Mouse (Mus musculus): Measurements from ENCODE around the gene Abracl. TPM values are rescaled to one million over a fixed set of nuclear protein-coding genes. Genes with fewer than 3 reads are reported as not detected.

The Abracl gene
- total RNA-seq, 2 experiments from 2014 or later, result 13.9 to 17.7 TPM

Other genes starting within 250 kb of the Abracl start
- under 1 TPM; 0.17 to 0.26 TPM for gene Txlnb, start 227.1 kb downstream of the Abracl start, total RNA-seq (2021)
- 10 to 100 TPM; 25.2 to 29.1 TPM for gene Heca, start 75.2 kb downstream of the Abracl start, total RNA-seq (2021)
- 10 to 100 TPM; 54.2 to 56.4 TPM for gene Reps1, start 32.6 kb upstream of the Abracl start, total RNA-seq (2021)
- under 1 TPM; 0.36 to 0.62 TPM for gene Ect2l, start 187.6 kb upstream of the Abracl start, total RNA-seq (2021)
- 10 to 100 TPM; 14.7 to 15.2 TPM for gene Ccdc28a, start 211.7 kb upstream of the Abracl start, total RNA-seq (2021)

All from left cerebral cortex, postnatal 14 days (tissue).